Mouse (Mus musculus) layer of hippocampus, adult 8-10 months (tissue): ENCODE measurements at regions not wholly inside any gene's neighbourhood (a gene's known extent, or its start where the extent isn't known, plus 50 kb on each side); places are given as distances from the start of the nearest gene placed in this dataset.
"Not testable (repeated sequence)": the region's sequence is repeated elsewhere in the genome, so short reads cannot be mapped to it uniquely, and the experiment has no call there.

ENCODE experiments used
- DNase-seq, 2 experiments: peaks; one replicate each; pipeline ENCODE4 v3.0.0; 2022; ENCODE audit warnings: low spot score in 2 of 2

- no peak for DNase-seq
Observed at GRCm38 (mm10) chr8:42442786-42443185, 698.5 kb downstream of the Triml1 start.

- DNase-seq, result no peak
Observed at GRCm38 (mm10) chr8:42402632-42403031, 738.7 kb downstream of the Triml1 start.

- DNase-seq, result no peak
Observed at GRCm38 (mm10) chr8:42396886-42397285, 744.4 kb downstream of the Triml1 start.

GRCm38 (mm10) chr8:42388816-42389215 lies 752.5 kb downstream of the Triml1 start:
- DNase-seq, result no peak

- no peak for DNase-seq
Observed at GRCm38 (mm10) chr8:42348073-42348603, 793.1 kb downstream of the Triml1 start.

- no peak for DNase-seq
Observed at GRCm38 (mm10) chr8:42334708-42335107, 806.6 kb downstream of the Triml1 start.

- peak; percentile 28 to 39 for DNase-seq
Observed at GRCm38 (mm10) chr8:42324663-42325062, 816.6 kb downstream of the Triml1 start.

- DNase-seq, result no peak
Observed at GRCm38 (mm10) chr8:42322862-42323261, 818.4 kb downstream of the Triml1 start.

GRCm38 (mm10) chr8:42311060-42311459 lies 830.2 kb downstream of the Triml1 start:
- no peak for DNase-seq

- DNase-seq, result no peak
Observed at GRCm38 (mm10) chr8:42291392-42291791, 849.9 kb downstream of the Triml1 start.

GRCm38 (mm10) chr8:42282011-42282410 lies 859.3 kb downstream of the Triml1 start:
- no peak for DNase-seq

GRCm38 (mm10) chr8:42253358-42253757 lies 836.5 kb upstream of the Frg1 start:
- no peak for DNase-seq

- DNase-seq, result not testable (repeated sequence)
Observed at GRCm38 (mm10) chr8:42242321-42242720, 825.4 kb upstream of the Frg1 start.

GRCm38 (mm10) chr8:42219857-42220600 lies 803.2 kb upstream of the Frg1 start:
- DNase-seq, result no peak

- no peak for DNase-seq
Observed at GRCm38 (mm10) chr8:42210943-42211342, 794.1 kb upstream of the Frg1 start.

GRCm38 (mm10) chr8:42209989-42210388 lies 793.1 kb upstream of the Frg1 start:
- DNase-seq, result no peak

- DNase-seq, result no peak
Observed at GRCm38 (mm10) chr8:42197257-42197656, 780.4 kb upstream of the Frg1 start.

- no peak for DNase-seq
Observed at GRCm38 (mm10) chr8:42193902-42194550, 777.2 kb upstream of the Frg1 start.

GRCm38 (mm10) chr8:42187083-42187482 lies 770.2 kb upstream of the Frg1 start:
- DNase-seq, result no peak

- no peak for DNase-seq
Observed at GRCm38 (mm10) chr8:42183288-42183878, 766.5 kb upstream of the Frg1 start.

GRCm38 (mm10) chr8:42162441-42162840 lies 745.6 kb upstream of the Frg1 start:
- DNase-seq, result no peak

- DNase-seq, result no peak
Observed at GRCm38 (mm10) chr8:42157006-42157405, 740.1 kb upstream of the Frg1 start.
